Mouse (Mus musculus) common myeloid progenitor, adult 5-6 weeks (primary cell): ENCODE measurements at regions not wholly inside any gene's neighbourhood (a gene's known extent, or its start where the extent isn't known, plus 50 kb on each side); places are given as distances from the start of the nearest gene placed in this dataset.
"Not testable (repeated sequence)": the region's sequence is repeated elsewhere in the genome, so short reads cannot be mapped to it uniquely, and the experiment has no call there.

Experiments
- ATAC-seq: replicated peaks from 2 replicates; pipeline ENCODE4 v1.8.0; 2016; ENCODE audit warnings: low read depth, mild to moderate bottlenecking, moderate TSS enrichment, inconsistent platforms; ENCODE audit not compliant: poor library complexity, severe bottlenecking

- peak; percentile 92 for ATAC-seq
Measured at GRCm38 (mm10) chr14:24386756-24387155, 93.7 kb downstream of the E330034G19Rik start.

DNA sequence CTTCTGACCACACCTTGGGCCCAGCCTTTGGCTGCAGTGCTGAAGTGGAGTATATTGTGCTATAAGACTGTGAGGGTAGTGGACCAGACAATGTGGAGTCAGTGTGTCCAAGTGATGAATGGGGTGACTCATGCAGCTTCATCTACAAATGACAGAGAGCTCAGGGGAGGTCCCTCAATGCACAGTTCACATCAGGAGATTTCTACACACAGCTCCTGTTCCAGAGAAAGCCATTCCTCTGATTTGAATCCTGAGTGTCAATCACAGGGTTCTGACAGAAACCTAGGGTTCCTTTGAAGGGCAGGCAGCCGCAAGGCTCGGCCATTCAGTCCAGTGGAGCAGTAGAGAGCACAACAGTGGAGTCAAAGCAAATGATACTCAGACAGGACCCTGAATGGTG lies 95.0 kb downstream of the Polr3a start:
- not testable (repeated sequence) for ATAC-seq
